11 mouse cellular contexts compared by ENCODE assay signal in the genomic region with DNA sequence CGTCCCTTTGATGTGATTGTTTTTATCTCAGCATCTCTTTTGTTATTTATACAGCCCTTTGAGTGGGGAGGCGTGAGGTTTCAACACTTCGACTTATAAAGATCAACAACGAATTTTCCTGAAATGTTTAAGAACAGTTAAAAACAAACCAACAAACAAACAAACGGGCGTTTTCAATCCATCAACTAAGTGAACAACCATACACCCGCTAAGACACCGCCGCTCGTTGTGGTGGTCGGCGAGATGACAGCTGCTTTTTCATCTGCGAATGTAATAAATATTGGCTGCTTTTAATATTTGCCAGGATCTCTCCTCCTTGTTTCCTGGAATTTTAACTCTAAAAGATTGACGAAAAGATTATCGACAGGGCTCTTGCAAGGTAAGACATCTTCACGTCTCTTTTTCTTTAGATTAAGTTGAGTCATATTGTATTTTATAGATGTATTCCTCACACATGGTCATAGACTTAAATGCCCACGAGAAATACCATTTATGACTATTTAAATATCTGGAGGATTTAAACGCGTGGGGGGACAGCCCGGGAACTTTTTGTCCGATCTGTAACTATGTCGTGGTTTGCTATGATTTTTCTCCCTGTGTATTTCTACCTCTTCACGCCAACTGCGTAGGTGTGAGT. TPM values are rescaled to one million over a fixed set of nuclear protein-coding genes. Genes with fewer than 3 reads are reported as not detected.
DNase-seq lines count a peak whose midpoint lies in the region; ATAC-seq and TF ChIP-seq lines count a peak whose summit lies in the region.
"Had no signal": no experiment of that assay in that cellular context is flagged by ENCODE, and none has a peak within 500 bp of the region (broad histone marks: within the 10 kb centered on the region; RNA-seq: fewer than 3 reads in every experiment).

No protein-coding gene starts in this region.

- ATAC-seq in heart, embryonic 12.5 days (ENCODE audit: insufficient number of reproducible peaks, low FRiP score), result no peak
- no peak for ATAC-seq in forebrain, embryonic 14.5 days
- no peak for ATAC-seq in limb, embryonic 14.5 days (ENCODE audit: low FRiP score, low read depth)

- no peaks in the 10 kb centered on the region for H3K36me3 ChIP-seq in heart, embryonic 12.5 days
- H3K36me3 ChIP-seq in forebrain, embryonic 14.5 days (ENCODE audit: control insufficient read depth, insufficient read depth, low read length), result no peaks in the 10 kb centered on the region
- no peaks in the 10 kb centered on the region for H3K36me3 ChIP-seq in limb, embryonic 14.5 days (ENCODE audit: control insufficient read depth, insufficient read depth, low read length)

- peak overlapping the region; percentile 42 for H3K4me3 ChIP-seq in heart, embryonic 12.5 days
- peak overlapping the region; percentile 41 for H3K4me3 ChIP-seq in forebrain, embryonic 14.5 days (ENCODE audit: low read depth, low read length)
- peak overlapping the region; percentile 37 for H3K4me3 ChIP-seq in limb, embryonic 14.5 days (replicated peaks; ENCODE audit: low read length)

- peaks cover 21% of the 10 kb centered on the region for H3K4me1 ChIP-seq in heart, embryonic 12.5 days (replicated peaks)
- peaks cover 8% of the 10 kb centered on the region; the same call in 1 of the 2 replicates for H3K4me1 ChIP-seq in forebrain, embryonic 14.5 days (ENCODE audit: control insufficient read depth, insufficient read depth, low read length)
- peaks cover 17% of the 10 kb centered on the region for H3K4me1 ChIP-seq in limb, embryonic 14.5 days (ENCODE audit: control insufficient read depth, insufficient read depth, low read length)

- intact Hi-C loops in heart, postnatal 25 days (cut with DNase I), result no loop called here

- H3K4me2 ChIP-seq in heart, embryonic 12.5 days, result peak overlapping the region; percentile 70
- peak overlapping the region; percentile 63 for H3K4me2 ChIP-seq in forebrain, embryonic 14.5 days (ENCODE audit: low read length)
- peak overlapping the region; percentile 55; the same call in 1 of the 2 replicates for H3K4me2 ChIP-seq in limb, embryonic 14.5 days (replicated peaks; ENCODE audit: low read depth, low read length, severe bottlenecking)

- no peak overlapping the region for H3K27ac ChIP-seq in heart, embryonic 12.5 days (ENCODE audit: poor library complexity, severe bottlenecking)
- H3K27ac ChIP-seq in forebrain, embryonic 14.5 days (ENCODE audit: low read depth, low read length), result peak overlapping the region; percentile 89
- H3K27ac ChIP-seq in limb, embryonic 14.5 days (replicated peaks; ENCODE audit: low read depth, low read length), result no peak overlapping the region
- H3K27ac ChIP-seq: macrophage had no signal

- H3K27me3 ChIP-seq in heart, embryonic 12.5 days (replicated peaks), result peaks cover 50% of the 10 kb centered on the region
- peaks cover 26% of the 10 kb centered on the region for H3K27me3 ChIP-seq in forebrain, embryonic 14.5 days (replicated peaks; ENCODE audit: control insufficient read depth, insufficient read depth, low read length)
- H3K27me3 ChIP-seq in limb, embryonic 14.5 days (ENCODE audit: control insufficient read depth, insufficient read depth, low read length), result peaks cover 63% of the 10 kb centered on the region
- H3K27me3 ChIP-seq: CH12.LX had no signal

- no peak for TF ChIP-seq POLR2A in brain, embryonic 14.5 days (IDR thresholded peaks at IDR 0.05; ENCODE audit: borderline replicate concordance, extremely low read depth, insufficient read depth, insufficient read length, poor library complexity, severe bottlenecking)
- TF ChIP-seq POLR2A in limb, embryonic 14.5 days (IDR thresholded peaks at IDR 0.05; ENCODE audit: borderline replicate concordance, extremely low read depth, insufficient read depth, insufficient read length), result no peak

- no peak; the same call in 1 of the 2 replicates for TF ChIP-seq CTCF in brain, embryonic 14.5 days (IDR thresholded peaks at IDR 0.05; ENCODE audit: borderline replicate concordance, extremely low read depth, insufficient read depth, insufficient read length)

- WGBS in heart, embryonic 12.5 days, result 6% methylated on average over 24 of the region's 24 CpGs
- 5% methylated on average over 24 of the region's 24 CpGs for WGBS in forebrain, embryonic 14.5 days
- 4% methylated on average over 24 of the region's 24 CpGs for WGBS in limb, embryonic 14.5 days

- no peaks in the 10 kb centered on the region for H3K9me3 ChIP-seq in heart, embryonic 12.5 days (replicated peaks)
- no peaks in the 10 kb centered on the region for H3K9me3 ChIP-seq in forebrain, embryonic 14.5 days (replicated peaks; ENCODE audit: control insufficient read depth, low read length)
- no peaks in the 10 kb centered on the region for H3K9me3 ChIP-seq in limb, embryonic 14.5 days (ENCODE audit: control insufficient read depth, low read length)

- no peak for DNase-seq in heart, postnatal 25 days (ENCODE audit: low spot score)
- DNase-seq in brain, embryonic 14.5 days (ENCODE audit: low read depth), result peak; percentile 62
- peak; percentile 52 for DNase-seq in forebrain, embryonic 14.5 days (ENCODE audit: low spot score)
- DNase-seq in limb, embryonic 14.5 days (ENCODE audit: low spot score), result no peak
- DNase-seq in adrenal gland, adult 18-20 months (ENCODE audit: low spot score in 2 of 2), result no peak
- no peak for DNase-seq in gastrocnemius, postnatal 25 days
- DNase-seq in ovary, postnatal 36 days (ENCODE audit: low spot score), result no peak
- DNase-seq: right cerebral cortex, postnatal 25 days had no signal

- no peak overlapping the region for H3K9ac ChIP-seq in heart, embryonic 12.5 days
- H3K9ac ChIP-seq in forebrain, embryonic 14.5 days (ENCODE audit: low read length), result peak overlapping the region; percentile 83
- no peak overlapping the region for H3K9ac ChIP-seq in limb, embryonic 14.5 days (ENCODE audit: low read depth, low read length, severe bottlenecking)

RNA-seq across cellular contexts. Expression of a gene that starts 0.9 kb away (rescaled TPM):
- 0.09 and 0.14 TPM in 2 replicates for polyA plus RNA-seq in heart, embryonic 12.5 days (2016; fragmentation: Nextera tagmentation; extraction: Ambion mirVana)
- total RNA-seq in heart, postnatal 25 days (2021), result not detected
- 32.5 and 40.8 TPM in 2 replicates for polyA plus RNA-seq in brain, embryonic 14.5 days (2012; rRNA removed)
- 18.4 and 20.5 TPM in 2 replicates for polyA plus RNA-seq in forebrain, embryonic 14.5 days (2014; fragmentation: Nextera tagmentation; extraction: Ambion mirVana)
- 0.03 and 0.08 TPM in 2 replicates for polyA plus RNA-seq in limb, embryonic 14.5 days (2012; rRNA removed)
- not detected in 2 replicates for polyA plus RNA-seq in limb, embryonic 14.5 days (2014; fragmentation: Nextera tagmentation; extraction: Ambion mirVana)
- not detected for total RNA-seq in adrenal gland, adult 18-20 months (2021)
- total RNA-seq in gastrocnemius, postnatal 25 days (2021), result not detected
- total RNA-seq: CH12.LX had no signal
- polyA plus RNA-seq: macrophage had no signal

Comparison
In these comparisons a context has a peak if more than half of its experiments do, and no peak if none do; other contexts are left out.
1. DNase-seq: peak in brain, embryonic 14.5 days (single experiment) and forebrain, embryonic 14.5 days (single experiment); none in heart, postnatal 25 days (single experiment), limb, embryonic 14.5 days (single experiment), adrenal gland, adult 18-20 months (0 of 2), gastrocnemius, postnatal 25 days (single experiment) and ovary, postnatal 36 days (single experiment).
2. RNA of a gene that starts 0.9 kb away (polyA plus RNA-seq): 32.5 to 40.8 TPM in brain, embryonic 14.5 days and 18.4 to 20.5 TPM in forebrain, embryonic 14.5 days; 0.09 to 0.14 TPM in heart, embryonic 12.5 days and 0.03 to 0.08 TPM in limb, embryonic 14.5 days; every median in the first group is over 10 times any median in the second.
3. Peak in every context shown above with its lines, with median percentiles within 50 percentile points of each other: H3K4me2 ChIP-seq and H3K4me3 ChIP-seq.